Mouse (Mus musculus) lung, postnatal 14 days (tissue): ENCODE measurements at regions not wholly inside any gene's neighbourhood (a gene's known extent, or its start where the extent isn't known, plus 50 kb on each side); places are given as distances from the start of the nearest gene placed in this dataset.

ENCODE experiments used
- DNase-seq: peaks from one replicate; pipeline ENCODE4 v3.0.0; 2021

DNA sequence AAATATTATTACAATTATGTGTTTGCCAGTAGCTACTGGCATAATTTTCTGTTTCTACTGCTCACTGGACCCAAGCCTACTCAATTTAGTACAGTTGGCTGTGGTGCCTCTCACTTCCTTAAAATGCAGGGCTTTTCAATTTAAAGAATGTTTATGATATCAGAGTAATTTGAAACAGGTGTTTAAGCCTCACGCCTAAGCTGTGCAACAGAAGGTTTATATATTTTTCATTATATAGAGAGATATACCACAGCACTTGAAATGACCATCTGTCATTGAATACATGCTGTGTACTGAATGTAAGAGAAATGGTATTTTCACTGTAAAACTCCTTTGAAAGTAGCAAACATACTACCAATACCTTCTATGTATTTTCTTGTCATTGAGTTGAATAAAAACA lies 376.8 kb downstream of the Otol1 start:
- no peak for DNase-seq

- DNase-seq, result no peak
Observed at GRCm38 (mm10) chr3:70385961-70386360, 378.5 kb downstream of the Otol1 start.

DNA sequence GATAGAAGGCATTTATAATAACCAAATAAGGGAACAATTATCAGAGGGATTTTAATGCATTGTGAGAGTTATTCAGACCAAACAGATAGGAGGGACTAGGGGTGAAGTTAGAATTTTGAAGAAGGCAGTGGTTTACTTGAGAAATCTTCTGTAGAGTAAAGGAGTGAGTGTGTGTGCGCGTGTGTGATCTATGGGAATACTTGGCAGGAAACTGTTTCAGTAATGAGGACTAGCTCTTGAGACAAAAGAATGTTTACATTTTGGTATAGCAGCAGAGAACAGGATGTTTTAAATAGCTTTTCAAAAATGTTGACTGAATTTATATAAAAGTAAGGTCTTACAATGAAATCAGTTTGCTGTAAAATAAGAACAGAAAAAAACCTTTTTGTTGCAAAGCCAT lies 393.8 kb downstream of the Otol1 start:
- DNase-seq, result no peak

DNA sequence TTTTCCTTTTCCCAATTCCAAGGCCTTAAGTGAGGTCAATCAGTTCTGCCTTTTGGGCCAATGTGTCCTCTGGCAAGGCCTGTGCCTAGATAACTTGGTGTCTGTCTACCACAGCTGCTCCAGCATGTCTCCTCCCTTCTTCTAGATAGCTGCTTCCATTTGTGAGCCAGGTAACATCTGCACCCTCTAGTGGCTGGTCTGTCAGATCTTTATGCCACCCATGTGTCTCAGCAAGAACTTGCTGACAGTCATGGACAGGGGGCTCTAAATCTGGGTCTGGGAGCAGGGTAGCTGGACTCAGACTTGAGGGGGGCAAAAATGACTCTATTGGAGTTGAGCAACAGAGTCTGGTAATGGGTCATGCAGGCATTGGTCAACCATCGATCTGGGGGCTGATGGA lies 399.2 kb downstream of the Otol1 start:
- DNase-seq, result peak; percentile 1

DNA sequence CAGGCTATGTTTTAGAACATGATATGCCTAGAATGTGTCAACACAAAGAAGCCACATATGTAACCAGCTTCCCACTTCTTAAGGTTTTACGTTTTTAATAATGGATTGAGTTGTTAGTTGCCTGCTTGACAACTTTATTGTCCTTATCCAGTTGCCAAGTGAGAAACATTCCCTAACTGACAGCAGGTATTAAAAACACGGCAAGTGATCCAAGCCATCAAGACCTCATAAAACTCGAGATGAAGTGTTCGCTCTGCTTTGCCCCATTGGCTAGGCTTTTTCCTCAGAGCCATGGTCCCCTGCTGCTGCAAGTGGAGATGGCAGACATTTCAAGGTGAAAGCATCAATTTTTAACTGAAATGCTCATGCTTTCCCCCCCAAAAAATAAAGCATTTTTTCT lies 410.9 kb downstream of the Otol1 start:
- no peak for DNase-seq

GRCm38 (mm10) chr3:70422016-70422415 lies 414.6 kb downstream of the Otol1 start:
- no peak for DNase-seq

- DNase-seq, result no peak
Observed at GRCm38 (mm10) chr3:70422669-70423068, 415.3 kb downstream of the Otol1 start.

GRCm38 (mm10) chr3:70436671-70437070 lies 429.3 kb downstream of the Otol1 start:
- DNase-seq, result no peak

DNA sequence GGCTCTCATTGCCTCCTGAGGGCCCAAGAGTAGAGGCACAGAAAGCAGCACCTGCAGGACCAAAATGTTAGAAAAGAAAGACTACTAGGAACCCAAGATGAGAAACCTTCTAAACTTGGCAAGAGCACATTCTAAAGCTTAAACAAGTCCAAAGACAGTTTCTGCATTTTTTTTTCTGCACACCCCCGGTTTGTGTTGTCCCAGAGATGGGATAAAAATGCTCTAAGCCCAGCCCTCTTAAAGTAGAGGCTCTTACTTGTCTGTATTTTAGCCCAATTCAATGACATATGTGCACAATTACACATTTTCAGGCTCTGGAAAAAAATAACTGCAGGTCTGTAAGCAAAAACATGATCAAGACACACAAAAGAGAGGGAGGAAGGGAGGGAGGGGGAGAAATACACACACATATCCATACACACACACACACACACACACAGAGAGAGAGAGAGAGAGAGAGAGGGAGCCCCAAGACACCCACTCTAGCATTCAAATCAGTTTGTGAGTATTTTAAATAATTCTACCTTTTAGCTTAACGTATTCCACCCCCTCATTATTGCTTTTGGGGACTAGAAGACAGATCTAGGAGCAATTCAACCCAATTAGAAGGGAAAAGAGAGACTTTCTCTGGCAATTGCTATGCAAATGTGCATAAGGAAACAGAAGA lies 449.9 kb downstream of the Otol1 start:
- DNase-seq, result no peak

DNA sequence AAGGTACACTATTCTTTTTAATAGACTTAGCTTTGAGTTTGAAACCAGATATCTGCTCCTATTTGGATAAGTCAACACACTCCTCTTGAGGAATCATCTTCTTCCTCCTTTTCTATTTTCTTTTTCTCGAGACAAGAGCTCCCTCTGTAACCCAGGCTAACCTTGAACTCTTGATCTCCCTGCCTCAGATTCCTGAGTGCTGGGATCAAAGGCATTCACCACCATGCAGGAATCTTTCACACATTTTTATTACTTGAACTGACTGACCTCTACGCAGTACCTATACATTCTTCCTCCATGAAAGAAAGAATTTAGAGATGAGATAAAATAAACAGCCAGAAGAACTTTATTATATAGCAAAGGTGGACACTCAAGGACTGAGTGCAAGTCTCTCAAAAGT lies 453.4 kb downstream of the Otol1 start:
- no peak for DNase-seq

DNA sequence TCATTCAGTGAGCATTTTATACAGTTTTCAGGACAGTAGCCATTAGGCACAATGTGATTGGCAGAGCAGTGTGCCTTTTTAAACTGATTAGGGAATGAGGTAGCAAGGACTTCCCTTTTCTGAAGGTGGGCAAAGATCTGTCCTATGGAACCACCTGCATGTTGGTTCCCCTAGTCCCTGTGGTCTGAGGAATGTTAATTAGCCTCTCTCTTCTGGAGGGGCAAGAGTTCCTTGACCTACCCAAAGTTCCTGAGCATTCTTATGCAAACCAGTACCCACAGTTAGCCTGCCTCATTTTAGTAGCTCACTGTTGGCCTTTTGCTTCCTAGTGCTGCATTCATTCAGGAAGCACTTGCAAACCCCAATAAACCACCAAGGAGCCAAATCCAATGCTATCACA lies 455.8 kb downstream of the Otol1 start:
- DNase-seq, result no peak

GRCm38 (mm10) chr3:70482521-70482920 lies 475.1 kb downstream of the Otol1 start:
- DNase-seq, result no peak

GRCm38 (mm10) chr3:70483066-70483743 lies 475.8 kb downstream of the Otol1 start:
- DNase-seq, result no peak

GRCm38 (mm10) chr3:70496431-70496830 lies 489.0 kb downstream of the Otol1 start:
- no peak for DNase-seq

- no peak for DNase-seq
Observed at GRCm38 (mm10) chr3:70500245-70500858, 492.9 kb downstream of the Otol1 start.

- no peak for DNase-seq
Observed at GRCm38 (mm10) chr3:70500991-70501961, 493.9 kb downstream of the Otol1 start.

DNA sequence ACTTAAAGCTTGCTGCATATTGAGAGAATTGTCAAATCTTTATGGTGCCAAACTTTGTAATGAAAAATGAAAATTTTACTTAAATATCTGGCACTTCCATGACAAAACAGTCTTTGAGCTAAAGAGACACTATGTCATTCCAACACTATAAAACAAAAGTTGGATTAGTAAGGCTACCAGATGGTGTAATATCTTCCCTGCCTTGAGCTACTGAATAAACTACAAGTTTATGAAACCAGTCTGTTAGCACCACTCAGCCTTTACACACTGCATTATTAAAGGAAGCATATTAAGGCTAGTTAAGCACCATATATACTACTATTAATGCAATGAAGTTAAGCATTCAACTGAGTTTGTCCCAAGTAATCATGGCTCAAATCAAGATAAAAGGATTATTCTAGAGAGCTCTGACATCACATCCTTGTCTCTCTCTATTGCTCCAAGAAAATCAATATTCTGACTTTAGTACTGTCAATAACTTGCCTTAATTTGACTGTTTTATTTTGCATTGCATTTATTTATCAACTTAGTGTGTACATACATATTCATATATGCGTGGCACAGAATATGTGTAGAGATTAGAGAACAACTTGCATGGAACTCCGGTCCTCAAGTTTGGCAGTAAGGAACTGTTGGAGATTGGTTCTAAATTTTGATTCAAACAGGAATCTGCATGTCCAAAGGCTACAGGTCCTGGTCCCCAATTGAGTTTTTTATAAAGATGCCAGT lies 526.3 kb downstream of the Otol1 start:
- DNase-seq, result no peak

GRCm38 (mm10) chr3:70535084-70535483 lies 527.7 kb downstream of the Otol1 start:
- DNase-seq, result no peak

DNA sequence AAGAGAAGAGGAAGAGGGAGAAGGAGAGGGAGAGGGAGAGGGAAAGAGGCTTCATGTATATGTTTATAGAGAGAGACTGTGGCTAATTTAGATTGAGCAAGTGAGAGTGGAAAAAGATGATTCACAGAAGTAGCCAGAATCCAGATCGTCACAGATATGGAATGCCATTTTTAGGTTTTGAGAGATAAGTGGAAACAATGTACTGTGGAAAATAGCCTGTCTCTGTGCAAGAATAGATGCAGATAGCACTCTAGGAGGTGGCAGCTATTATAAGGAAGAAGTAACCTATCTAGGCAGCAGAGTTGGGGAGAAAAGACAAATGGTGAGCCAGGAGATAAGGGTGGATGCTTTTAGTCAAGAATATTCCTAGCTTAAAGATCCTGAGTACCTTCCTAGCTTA lies 536.5 kb downstream of the Otol1 start:
- no peak for DNase-seq

DNA sequence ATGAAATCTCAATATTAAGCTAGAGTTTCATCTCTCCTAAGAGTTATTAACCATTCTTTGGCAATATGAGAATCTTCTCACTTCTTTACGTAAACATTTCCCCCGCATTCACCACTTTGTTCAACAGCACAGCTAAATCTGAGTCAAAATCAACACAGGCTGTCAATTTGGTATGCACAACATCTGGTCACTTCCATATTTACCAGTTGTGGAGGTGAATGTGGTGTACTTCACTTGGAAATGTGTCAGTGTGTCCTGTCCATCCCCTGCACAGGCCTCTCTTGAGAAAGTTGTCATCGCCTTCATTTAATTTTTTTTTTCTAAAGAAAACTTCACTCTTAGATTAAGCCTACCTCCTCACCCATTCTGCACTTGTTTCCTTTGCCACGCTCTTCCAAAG lies 550.4 kb downstream of the Otol1 start:
- no peak for DNase-seq

DNA sequence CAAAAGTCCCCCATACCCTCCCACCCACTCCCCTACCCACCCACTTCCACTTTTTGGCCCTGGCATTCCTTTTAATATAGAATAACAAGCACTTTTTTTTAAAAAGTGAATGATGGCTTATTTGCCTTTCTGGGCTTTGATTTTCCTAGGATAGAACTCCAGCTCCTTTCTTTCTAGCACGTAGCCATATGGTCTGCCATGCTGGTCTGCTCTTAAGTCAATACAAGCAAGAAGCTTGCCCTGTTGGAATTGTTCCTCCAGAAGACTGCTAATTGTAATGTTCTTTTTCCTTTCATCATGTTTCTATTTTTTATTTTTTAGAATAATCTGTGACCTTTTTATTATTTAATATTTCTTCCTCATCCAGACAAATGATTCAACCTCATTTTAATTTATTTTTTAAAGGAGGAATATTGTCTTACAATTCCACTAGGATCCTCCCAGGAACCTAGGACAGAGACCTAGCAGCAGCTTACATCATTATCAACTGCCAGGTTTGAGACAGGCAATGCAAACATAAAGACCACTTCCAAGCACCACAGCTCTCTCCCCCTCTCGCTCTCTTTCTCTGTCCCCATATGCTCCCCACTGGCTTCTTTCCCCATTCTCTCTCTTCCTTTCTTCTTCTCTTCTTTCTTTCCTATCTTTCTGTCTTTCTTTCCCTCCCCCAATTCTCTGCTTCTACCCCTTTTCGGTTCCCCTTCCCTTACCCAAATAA lies 558.9 kb downstream of the Otol1 start:
- no peak for DNase-seq

DNA sequence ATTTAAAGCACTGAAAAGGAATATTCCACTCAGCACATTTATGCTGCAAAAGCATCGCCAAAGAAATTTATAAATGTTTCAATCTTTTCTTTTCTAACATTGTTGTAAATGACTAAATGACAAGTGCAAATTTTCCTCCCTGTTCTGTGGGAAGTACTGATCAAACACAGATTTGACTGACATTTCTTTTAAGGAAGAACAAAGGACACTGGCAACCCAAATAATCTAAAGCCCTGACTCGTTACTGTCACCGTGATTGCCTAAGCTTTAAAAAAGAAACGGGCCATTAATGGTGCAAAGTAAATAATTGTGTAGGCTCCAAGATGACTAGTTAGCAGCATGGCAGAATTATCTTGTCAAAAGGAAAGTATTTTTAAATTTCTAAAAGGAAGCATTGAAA lies 587.4 kb downstream of the Otol1 start:
- no peak for DNase-seq
